Mouse (Mus musculus): ENCODE data around the gene Rpl10l. TPM values are rescaled to one million over a fixed set of nuclear protein-coding genes. Genes with fewer than 3 reads are reported as not detected.

Gene Rpl10l
- polyA plus RNA-seq (2017; shearing (Covaris generic)), result not detected

GRCm38 (mm10) chr12:66283991-66284622 lies at the start of gene Rpl10l:
TSS of gene Rpl10l (minus strand) at chr12:66284401.

